Mouse (Mus musculus) brain, embryonic 14.5 days (tissue): ENCODE measurements around the gene Rps2.

Source experiments
- CTCF ChIP-seq: fragments of 200-500 bp; IDR thresholded peaks from 2 replicates; pipeline ENCODE4 v1.5.1; 2012; ENCODE audit warnings: inconsistent platforms, mild to moderate bottlenecking, moderate library complexity, borderline replicate concordance; ENCODE audit not compliant: insufficient read depth, insufficient read length; ENCODE audit errors: extremely low read depth
- POLR2A ChIP-seq: fragments of 200-500 bp; IDR thresholded peaks from 2 replicates; pipeline ENCODE4 v1.6.1; 2012; ENCODE audit warnings: mild to moderate bottlenecking, inconsistent platforms, borderline replicate concordance; ENCODE audit not compliant: poor library complexity, insufficient read depth, insufficient read length, severe bottlenecking; ENCODE audit errors: extremely low read depth

DNA sequence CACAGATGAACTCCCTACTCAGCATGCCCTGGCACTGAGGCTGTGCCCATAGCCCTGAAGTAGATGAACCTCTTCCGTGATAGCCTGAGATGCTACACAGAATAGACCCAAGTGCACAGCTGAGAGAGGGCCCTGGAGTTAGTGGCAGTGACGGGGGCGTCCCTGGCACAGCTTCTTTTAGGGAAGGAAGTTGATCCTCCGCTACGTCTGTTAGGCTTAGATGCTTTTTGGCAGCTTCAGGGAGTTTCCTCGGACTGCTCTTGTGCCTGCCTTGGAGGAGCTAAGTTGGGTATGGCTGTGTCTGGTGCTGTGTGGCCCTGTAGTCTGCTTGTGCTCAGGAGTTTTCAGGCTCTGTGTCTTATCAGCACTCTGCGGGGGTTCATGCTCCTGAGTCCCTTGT is 43.6 kb upstream of the Rps2 start:
- TF ChIP-seq CTCF (no peak), POLR2A (no peak)
